Comparison of ENCODE assay signal across 7 mouse cellular contexts in genomic region chr5:117000770-117001201, GRCm38 (mm10).
DNase-seq lines count a peak whose midpoint lies in the region; ATAC-seq and TF ChIP-seq lines count a peak whose summit lies in the region.

No protein-coding gene starts in this region.

- WGBS in forebrain, embryonic 11.5 days = 36% methylated on average over 20 of the region's 20 CpGs
- WGBS in heart, embryonic 11.5 days (ENCODE audit: insufficient replicate concordance) = 48% methylated on average over 20 of the region's 20 CpGs
- WGBS in neural tube, embryonic 14.5 days = 17% methylated on average over 20 of the region's 20 CpGs
- 81% methylated on average over 20 of the region's 20 CpGs for WGBS in lung, adult 2 months

- ATAC-seq in forebrain, embryonic 11.5 days (replicated peaks; ENCODE audit: low FRiP score) = peak; percentile 63
- ATAC-seq in heart, embryonic 11.5 days (replicated peaks; ENCODE audit: insufficient number of reproducible peaks, low FRiP score, low TSS enrichment) = no peak
- ATAC-seq in neural tube, embryonic 14.5 days (ENCODE audit: low read depth) = no peak; the same call in 1 of the 2 replicates

- H3K27me3 ChIP-seq in forebrain, embryonic 11.5 days (ENCODE audit: control insufficient read depth, insufficient read depth, low read length) = no peaks in the 10 kb centered on the region
- H3K27me3 ChIP-seq in heart, embryonic 11.5 days (ENCODE audit: control insufficient read depth, insufficient read depth, low read length) = no peaks in the 10 kb centered on the region
- H3K27me3 ChIP-seq in neural tube, embryonic 14.5 days (ENCODE audit: control insufficient read depth, insufficient read depth, low read length) = no peaks in the 10 kb centered on the region

- H3K4me3 ChIP-seq in forebrain, embryonic 11.5 days (ENCODE audit: low read depth, low read length) = no peak overlapping the region
- no peak overlapping the region for H3K4me3 ChIP-seq in heart, embryonic 11.5 days (ENCODE audit: low read depth, low read length)
- H3K4me3 ChIP-seq in neural tube, embryonic 14.5 days (ENCODE audit: low read depth, low read length) = no peak overlapping the region
- no peak overlapping the region for H3K4me3 ChIP-seq in lung, adult 2 months (replicated peaks; ENCODE audit: extremely low read depth, low read depth, low read length)

- H3K36me3 ChIP-seq in forebrain, embryonic 11.5 days (ENCODE audit: control insufficient read depth, insufficient read depth, low read length) = no peaks in the 10 kb centered on the region
- no peaks in the 10 kb centered on the region for H3K36me3 ChIP-seq in heart, embryonic 11.5 days (ENCODE audit: control insufficient read depth, insufficient read depth, low read length)
- no peaks in the 10 kb centered on the region for H3K36me3 ChIP-seq in neural tube, embryonic 14.5 days (ENCODE audit: control insufficient read depth, insufficient read depth, low read length)

- TF ChIP-seq CTCF in lung, adult 2 months (IDR thresholded peaks at IDR 0.05; ENCODE audit: insufficient read depth, low read length) = no peak

- peak overlapping the region; percentile 29; the same call in 1 of the 2 replicates for H3K4me2 ChIP-seq in forebrain, embryonic 11.5 days (ENCODE audit: low read depth, low read length, severe bottlenecking)
- H3K4me2 ChIP-seq in heart, embryonic 11.5 days = peak overlapping the region; percentile 33
- peak overlapping the region; percentile 20; the same call in 1 of the 2 replicates for H3K4me2 ChIP-seq in neural tube, embryonic 14.5 days (ENCODE audit: low read depth, low read length)

- H3K9ac ChIP-seq in forebrain, embryonic 11.5 days (ENCODE audit: low read length) = no peak overlapping the region
- no peak overlapping the region for H3K9ac ChIP-seq in heart, embryonic 11.5 days (ENCODE audit: low read depth, low read length)
- H3K9ac ChIP-seq in neural tube, embryonic 14.5 days (replicated peaks; ENCODE audit: low read depth, low read length) = no peak overlapping the region

- no peaks in the 10 kb centered on the region for H3K9me3 ChIP-seq in forebrain, embryonic 11.5 days (ENCODE audit: control insufficient read depth, low read length)
- no peaks in the 10 kb centered on the region for H3K9me3 ChIP-seq in heart, embryonic 11.5 days (replicated peaks; ENCODE audit: control insufficient read depth, low read length)
- no peaks in the 10 kb centered on the region for H3K9me3 ChIP-seq in neural tube, embryonic 14.5 days (ENCODE audit: control insufficient read depth, low read length)

- peak; percentile 88 for DNase-seq in cerebellum, adult 9-10 months
- peak; percentile 64 for DNase-seq in forebrain, embryonic 11.5 days (ENCODE audit: low spot score)
- peak; percentile 39 to 54 for DNase-seq in layer of hippocampus, adult 18-20 months (ENCODE audit: low spot score in 2 of 2)
- DNase-seq in ovary, postnatal 10 days (ENCODE audit: low spot score) = no peak
- DNase-seq in lung, adult 2 months = no peak

- no peak for TF ChIP-seq POLR2A in lung, adult 2 months (IDR thresholded peaks at IDR 0.05; ENCODE audit: borderline replicate concordance, extremely low read depth, low read depth, low read length)

- H3K27ac ChIP-seq in forebrain, embryonic 11.5 days (ENCODE audit: low read depth, low read length) = peak overlapping the region; percentile 60
- H3K27ac ChIP-seq in heart, embryonic 11.5 days (ENCODE audit: low read depth, low read length) = no peak overlapping the region
- H3K27ac ChIP-seq in neural tube, embryonic 14.5 days (ENCODE audit: low read depth, low read length) = peak overlapping the region; percentile 57; the same call in 1 of the 2 replicates

- peaks cover 4% of the 10 kb centered on the region for H3K4me1 ChIP-seq in forebrain, embryonic 11.5 days (replicated peaks; ENCODE audit: control insufficient read depth, insufficient read depth, low read length)
- no peaks in the 10 kb centered on the region for H3K4me1 ChIP-seq in heart, embryonic 11.5 days (ENCODE audit: control insufficient read depth, insufficient read depth, low read length)
- H3K4me1 ChIP-seq in neural tube, embryonic 14.5 days (ENCODE audit: control insufficient read depth, insufficient read depth, low read length) = peaks cover 7% of the 10 kb centered on the region; the same call in 1 of the 2 replicates
- H3K4me1 ChIP-seq in lung, adult 2 months (ENCODE audit: control insufficient read depth, insufficient read depth, low read length) = no peaks in the 10 kb centered on the region

Comparison
In these comparisons a context has a peak if more than half of its experiments do, and no peak if none do; other contexts are left out.
1. DNase-seq: peak in cerebellum, adult 9-10 months (single experiment), forebrain, embryonic 11.5 days (single experiment) and layer of hippocampus, adult 18-20 months (2 of 2); none in ovary, postnatal 10 days (single experiment) and lung, adult 2 months (single experiment).
2. Peak in every context shown above with its lines, with median percentiles within 50 percentile points of each other: H3K4me2 ChIP-seq.